Mouse (Mus musculus): Measurements from ENCODE around the gene Hoxa10.

Gene Hoxa10

GRCm38 (mm10) chr6:52245040-52245756, 4.5 kb upstream of the Hoxa10 start:
- no peak for DNase-seq (ENCODE audit: low spot score)

- no peak for DNase-seq (ENCODE audit: low spot score)
Measured at GRCm38 (mm10) chr6:52244471-52245039, 3.9 kb upstream of the Hoxa10 start.

- DNase-seq (ENCODE audit: low spot score): no peak
Measured at GRCm38 (mm10) chr6:52243681-52244121, 3.0 kb upstream of the Hoxa10 start.

GRCm38 (mm10) chr6:52242801-52243332, 2.2 kb upstream of the Hoxa10 start:
- no peak for DNase-seq (ENCODE audit: low spot score)

GRCm38 (mm10) chr6:52241001-52241621, 457 bp upstream of the Hoxa10 start:
- DNase-seq (ENCODE audit: low spot score): no peak

GRCm38 (mm10) chr6:52239625-52240388, 847 bp downstream of the Hoxa10 start:
- no peak for DNase-seq (ENCODE audit: low spot score)

GRCm38 (mm10) chr6:52238976-52239375, 1.7 kb downstream of the Hoxa10 start:
- DNase-seq (ENCODE audit: low spot score): no peak

GRCm38 (mm10) chr6:52238155-52238545, 2.5 kb downstream of the Hoxa10 start:
- DNase-seq (ENCODE audit: low spot score): no peak

GRCm38 (mm10) chr6:52237346-52238154, 3.1 kb downstream of the Hoxa10 start:
- DNase-seq (ENCODE audit: low spot score): no peak

GRCm38 (mm10) chr6:52236806-52237205, 3.8 kb downstream of the Hoxa10 start:
- DNase-seq (ENCODE audit: low spot score): no peak

GRCm38 (mm10) chr6:52235866-52236265, 4.8 kb downstream of the Hoxa10 start:
- no peak for DNase-seq (ENCODE audit: low spot score)

- no peak for DNase-seq (ENCODE audit: low spot score)
Measured at GRCm38 (mm10) chr6:52235267-52235666, 5.4 kb downstream of the Hoxa10 start.

GRCm38 (mm10) chr6:52234428-52235140, 6.1 kb downstream of the Hoxa10 start:
- no peak for DNase-seq (ENCODE audit: low spot score)

- no peak for DNase-seq (ENCODE audit: low spot score)
Measured at GRCm38 (mm10) chr6:52233546-52234427, 6.9 kb downstream of the Hoxa10 start.

GRCm38 (mm10) chr6:52232984-52233545, 7.6 kb downstream of the Hoxa10 start:
- DNase-seq (ENCODE audit: low spot score): no peak

- no peak for DNase-seq (ENCODE audit: low spot score)
Measured at GRCm38 (mm10) chr6:52232568-52232965, 8.1 kb downstream of the Hoxa10 start.

GRCm38 (mm10) chr6:52231885-52232567, 8.6 kb downstream of the Hoxa10 start:
- DNase-seq (ENCODE audit: low spot score): no peak

- DNase-seq (ENCODE audit: low spot score): no peak
Measured at GRCm38 (mm10) chr6:52230516-52231165, 10.0 kb downstream of the Hoxa10 start, which contains the start of gene Hoxa9. Gene Hoxa9 (minus strand): TSS chr6:52231089.
